Mouse (Mus musculus) lung, postnatal 25 days (tissue): ENCODE measurements around the gene Dgat2.

Experiments
- DNase-seq: peaks from one replicate; pipeline ENCODE4 v3.0.0; 2022; ENCODE audit warnings: low spot score

The Dgat2 gene

DNA sequence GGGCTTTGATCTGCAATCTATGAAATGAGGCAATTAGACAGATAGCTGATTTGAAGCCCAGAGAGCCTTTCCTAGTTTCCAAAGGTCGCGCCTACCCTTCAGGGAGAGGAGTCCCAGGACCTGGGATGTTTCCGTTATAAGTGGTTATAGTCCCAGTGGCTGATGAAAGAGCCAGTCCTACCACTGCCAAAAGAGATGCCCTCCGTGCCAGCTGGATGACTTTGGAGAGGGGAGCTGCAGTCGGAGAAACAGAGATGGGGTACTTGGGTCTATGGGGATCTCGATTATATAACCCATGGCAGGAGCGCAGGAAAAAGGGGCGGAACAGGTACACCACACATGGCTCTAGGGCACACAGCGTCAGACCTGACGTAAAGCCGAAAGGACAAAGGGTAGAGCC, 20.6 kb downstream of the Dgat2 start:
- no peak for DNase-seq

GRCm38 (mm10) chr7:99161529-99161928, 21.0 kb downstream of the Dgat2 start:
- DNase-seq: no peak

- no peak for DNase-seq
Measured at GRCm38 (mm10) chr7:99160995-99161394, 21.5 kb downstream of the Dgat2 start.

- DNase-seq: no peak
Measured at GRCm38 (mm10) chr7:99159446-99159845, 23.1 kb downstream of the Dgat2 start.

DNA sequence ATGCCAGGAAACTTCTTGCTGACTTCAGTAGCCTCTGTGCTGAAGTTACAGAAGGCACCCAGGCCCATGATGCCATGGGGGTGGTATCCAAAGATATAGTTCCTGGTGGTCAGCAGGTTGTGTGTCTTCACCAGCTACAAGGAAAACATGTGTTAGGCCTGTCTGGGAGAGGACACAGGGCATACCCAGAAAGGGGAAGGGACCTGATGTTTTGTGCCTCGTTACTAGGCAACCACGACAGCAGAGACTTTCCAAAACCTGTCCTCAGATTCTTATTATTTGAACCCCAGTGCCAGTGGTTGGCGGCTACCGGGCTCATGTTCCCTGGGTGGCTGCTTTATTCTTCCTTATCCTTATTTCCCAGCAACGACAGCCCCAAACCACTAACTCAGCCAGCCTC, 23.6 kb downstream of the Dgat2 start:
- DNase-seq: no peak

DNA sequence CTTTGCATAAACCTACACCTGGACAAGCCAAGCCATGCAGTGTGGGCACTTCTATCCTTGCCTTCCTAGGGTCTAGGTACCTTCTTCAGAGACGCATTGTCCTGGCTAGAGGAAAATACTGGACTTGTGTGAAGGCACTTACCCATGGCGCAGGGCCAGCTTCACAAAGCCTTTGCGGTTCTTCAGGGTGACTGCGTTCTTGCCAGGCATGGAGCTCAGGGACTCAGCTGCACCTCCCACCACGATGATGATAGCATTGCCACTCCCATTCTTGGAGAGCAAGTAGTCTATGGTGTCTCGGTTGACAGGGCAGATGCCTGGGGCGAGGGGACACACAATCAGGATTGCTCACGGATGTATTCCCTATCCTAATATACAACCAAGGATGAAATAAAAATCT, 24.5 kb downstream of the Dgat2 start:
- no peak for DNase-seq

DNA sequence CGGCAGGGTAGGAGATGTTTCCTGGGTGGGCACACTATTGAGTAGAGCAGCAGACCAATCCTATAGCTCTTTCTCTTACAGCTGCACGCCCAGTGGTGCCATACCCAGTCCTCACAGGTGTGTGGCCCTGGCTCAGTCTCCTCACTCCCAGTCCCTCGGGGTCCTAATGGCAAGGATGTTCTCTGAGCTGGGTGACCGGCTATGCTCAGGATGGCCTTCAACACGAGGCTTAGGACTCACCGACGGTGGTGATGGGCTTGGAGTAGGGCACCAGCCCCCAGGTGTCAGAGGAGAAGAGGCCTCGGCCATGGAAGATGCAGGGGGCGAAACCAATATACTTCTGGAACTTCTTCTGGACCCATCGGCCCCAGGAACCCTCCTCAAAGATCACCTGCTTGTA, 25.8 kb downstream of the Dgat2 start:
- DNase-seq: no peak

DNA sequence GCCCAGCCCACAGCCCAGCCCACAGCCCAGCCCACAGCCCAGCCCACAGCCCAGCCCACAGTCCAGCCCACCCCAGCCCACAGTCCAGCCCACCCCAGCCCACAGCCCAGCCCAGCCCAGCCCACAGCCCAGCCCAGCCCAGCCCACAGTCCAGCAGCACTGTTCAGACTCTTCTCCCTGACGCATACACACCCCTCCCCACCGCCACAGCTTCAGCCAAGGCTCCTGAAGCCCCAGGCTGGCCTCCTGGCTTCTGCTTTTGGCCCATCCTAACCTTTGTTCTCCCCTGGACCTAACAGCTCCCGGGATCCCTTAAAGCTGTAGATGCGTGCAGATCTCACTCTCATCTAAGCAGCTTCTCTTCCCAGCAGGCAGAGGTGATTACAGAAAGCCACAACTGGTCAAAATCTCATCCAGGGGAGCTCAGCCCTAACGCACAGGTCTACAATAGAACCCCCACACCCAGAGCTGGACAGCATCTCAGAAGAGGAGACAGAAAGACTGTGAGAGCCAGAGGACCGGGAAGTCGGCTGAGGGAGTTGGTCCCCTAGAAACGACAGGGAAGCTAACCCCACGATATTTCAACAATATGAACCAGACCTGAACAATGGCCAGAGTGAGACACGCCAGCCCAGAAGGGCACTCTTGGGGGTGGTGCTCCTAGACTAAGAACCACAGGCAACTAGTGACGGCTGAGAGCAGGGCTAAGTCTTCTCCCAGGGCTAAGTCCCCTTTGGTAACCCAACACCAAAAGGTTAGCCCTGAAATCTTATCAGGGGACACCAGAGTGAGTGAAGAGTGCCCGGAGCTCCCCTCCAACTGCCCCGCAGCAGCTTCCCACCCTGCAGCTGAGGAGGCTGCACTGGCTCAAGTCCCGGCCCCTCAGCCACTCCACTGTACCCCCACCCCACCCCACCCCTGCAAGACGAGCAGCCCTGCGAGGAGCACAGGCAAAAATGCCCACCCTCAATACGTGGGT, 26.9 kb downstream of the Dgat2 start:
- DNase-seq: no peak

- DNase-seq: no peak
Measured at GRCm38 (mm10) chr7:99154648-99155151, 27.8 kb downstream of the Dgat2 start.

DNA sequence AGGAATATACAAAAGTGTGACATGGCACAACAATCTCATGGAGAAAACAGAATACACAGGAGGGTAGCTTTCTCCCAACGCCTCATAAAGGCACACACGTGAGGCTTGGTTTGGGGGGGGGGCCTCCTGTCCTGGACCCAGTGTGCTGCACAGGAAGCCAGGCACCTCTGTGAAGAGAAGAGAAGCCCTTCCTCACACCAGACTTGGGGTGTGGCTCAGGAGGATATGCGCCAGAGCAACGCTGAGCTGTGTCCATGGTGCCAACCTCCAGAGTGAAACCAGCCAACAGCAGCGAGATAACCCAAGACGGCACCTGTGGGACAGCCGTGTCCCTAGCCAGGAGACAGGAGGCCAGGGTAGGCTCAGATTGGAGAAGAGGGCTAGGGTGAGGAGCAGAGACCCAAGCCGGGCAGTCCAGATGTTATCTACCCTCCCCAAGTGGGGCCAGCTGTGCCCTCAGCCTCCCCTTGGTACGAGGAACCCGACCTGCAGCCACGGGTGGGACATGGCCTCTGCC, 28.8 kb downstream of the Dgat2 start:
- DNase-seq: no peak

- no peak for DNase-seq
Measured at GRCm38 (mm10) chr7:99152756-99153155, 29.8 kb downstream of the Dgat2 start.

- peak; percentile 97 for DNase-seq
Measured at GRCm38 (mm10) chr7:99151342-99151741, 31.2 kb downstream of the Dgat2 start.

DNA sequence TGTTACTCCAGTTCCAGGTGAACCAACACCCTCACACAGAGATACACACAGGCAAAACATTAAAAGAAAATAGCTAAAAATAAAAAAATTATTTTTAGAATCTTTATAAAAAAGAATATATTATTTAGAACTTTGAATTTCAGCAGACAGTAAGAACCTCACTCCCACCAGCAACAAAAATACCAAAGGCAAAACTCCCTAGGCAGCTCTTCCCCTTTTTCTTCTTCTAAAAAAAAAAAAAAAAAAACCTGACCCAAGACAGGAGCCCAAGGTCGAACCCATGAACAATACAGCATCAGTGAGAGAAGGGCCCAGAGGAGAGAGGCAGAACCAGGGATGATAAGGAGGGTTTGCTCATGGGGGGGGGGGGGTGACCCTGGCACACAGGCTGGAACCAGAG, 33.5 kb downstream of the Dgat2 start:
- no peak for DNase-seq

GRCm38 (mm10) chr7:99147494-99147893, 35.0 kb downstream of the Dgat2 start:
- no peak for DNase-seq

DNA sequence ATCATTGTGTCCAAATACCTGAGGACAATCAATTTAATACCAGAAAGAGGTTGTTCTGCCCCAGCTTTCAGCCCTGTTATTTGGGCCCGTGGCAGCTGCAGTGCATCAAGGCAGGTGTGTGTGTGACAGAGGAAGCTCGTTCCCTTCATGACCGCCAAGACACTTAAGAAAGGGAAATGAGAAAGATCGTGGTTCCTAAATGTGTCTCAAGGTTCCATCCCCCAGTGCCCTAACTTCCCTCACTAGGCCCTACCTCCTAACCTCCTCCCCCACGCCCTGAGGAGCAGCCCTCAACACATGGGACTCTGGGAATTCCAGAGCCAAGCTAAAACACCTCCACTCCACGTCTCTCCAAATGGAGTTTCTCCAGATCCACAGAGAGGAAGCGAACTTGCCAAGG, 35.6 kb downstream of the Dgat2 start:
- DNase-seq: no peak

DNA sequence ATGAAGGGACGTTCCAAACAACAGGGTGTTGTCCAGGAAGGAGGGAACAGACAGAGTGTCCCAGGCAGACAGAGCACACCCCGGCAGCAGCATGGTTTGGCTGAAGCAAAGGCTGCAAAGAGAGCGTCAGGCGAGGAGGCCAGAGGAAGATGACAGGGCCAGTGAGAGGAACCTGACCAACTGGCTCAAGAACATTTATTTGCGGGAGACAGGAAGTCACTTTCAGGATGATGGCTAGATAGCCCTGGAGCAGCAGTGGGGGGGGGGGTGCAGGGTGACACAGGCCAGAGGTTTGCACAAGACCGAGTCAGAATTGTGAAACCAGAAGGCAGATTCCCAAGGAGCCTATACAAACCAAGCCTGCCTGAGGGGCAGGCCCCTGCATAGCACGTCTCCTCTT, 36.5 kb downstream of the Dgat2 start:
- DNase-seq: no peak

GRCm38 (mm10) chr7:99144616-99145015, 37.9 kb downstream of the Dgat2 start:
- no peak for DNase-seq

GRCm38 (mm10) chr7:99143244-99143643, 39.3 kb downstream of the Dgat2 start:
- no peak for DNase-seq

DNA sequence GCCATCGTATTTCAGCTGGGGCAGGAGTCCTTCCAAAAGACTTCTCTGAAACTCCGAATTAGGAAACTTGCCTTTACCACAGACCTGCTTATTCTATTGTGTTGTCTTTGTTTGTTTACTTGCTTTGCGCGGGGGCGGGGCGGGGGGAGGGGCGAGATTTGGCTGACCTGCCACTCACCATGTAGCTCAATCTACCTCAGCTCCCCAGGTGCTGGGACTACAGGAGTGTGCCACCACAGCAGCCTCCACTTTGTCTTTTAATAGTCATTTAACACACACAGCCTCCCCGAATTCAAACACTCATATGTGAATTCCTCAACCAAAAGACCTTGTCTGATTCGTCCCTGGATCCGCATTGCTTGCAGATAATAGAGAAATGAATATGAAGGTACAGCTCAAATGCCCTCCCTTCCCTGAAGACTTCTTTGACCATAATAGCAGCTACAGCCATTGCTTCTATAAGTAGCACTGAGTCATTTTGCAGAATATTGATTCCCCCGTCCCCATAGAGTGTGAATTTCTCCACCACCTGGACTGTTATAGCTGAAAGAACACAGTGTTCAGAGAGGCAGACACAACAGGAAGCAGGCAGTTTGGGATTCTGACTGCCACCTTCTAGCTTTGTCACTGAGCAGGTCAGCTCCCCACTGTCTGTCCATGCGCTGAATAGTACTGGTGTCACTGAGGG, 40.5 kb downstream of the Dgat2 start:
- DNase-seq: no peak

GRCm38 (mm10) chr7:99140984-99141918, 41.3 kb downstream of the Dgat2 start, which contains the start of gene Uvrag:
Gene Uvrag (minus strand): TSS chr7:99141141.
- DNase-seq: peak; percentile 99

GRCm38 (mm10) chr7:99140511-99140910, 42.0 kb downstream of the Dgat2 start:
- DNase-seq: no peak
